Mouse (Mus musculus): Measurements from ENCODE around the gene Naa50. TPM values are rescaled to one million over a fixed set of nuclear protein-coding genes. Genes with fewer than 3 reads are reported as not detected.

The Naa50 gene
- polyA plus RNA-seq, 1 experiment from 2014 or later: 122 TPM

DNA sequence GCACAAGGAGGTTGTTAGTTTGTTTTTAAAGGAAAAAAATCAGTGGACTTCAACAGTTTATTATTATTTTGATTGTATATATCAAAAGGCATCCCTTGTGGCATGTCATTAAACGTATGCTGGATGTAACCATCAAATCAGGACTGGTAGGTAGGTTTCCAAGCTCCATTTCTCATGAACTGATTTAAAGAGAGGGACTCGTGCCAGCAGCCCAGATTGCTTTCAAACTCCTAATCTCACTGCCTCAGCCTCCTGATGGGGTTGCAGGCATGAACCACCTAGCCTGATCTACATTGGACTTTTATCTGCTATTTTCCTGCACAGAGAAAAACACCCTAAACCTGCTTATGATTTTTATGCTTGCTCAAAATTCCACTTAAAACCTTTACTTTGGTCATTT lies 15.8 kb upstream of the Naa50 start:
- H3K36me3 ChIP-seq: no peaks in the 10 kb centered on the region
- no peak overlapping the region for H3K4me2 ChIP-seq (replicated peaks)
- H3K27ac ChIP-seq: no peak overlapping the region
- no peak overlapping the region for H3K9ac ChIP-seq
- H3K4me3 ChIP-seq: no peak overlapping the region
- no peaks in the 10 kb centered on the region for H3K27me3 ChIP-seq
- 69% methylated on average over 2 of the region's 2 CpGs for WGBS
- no peaks in the 10 kb centered on the region for H3K9me3 ChIP-seq
- no peak for ATAC-seq (ENCODE audit: low FRiP score, low read depth)
- H3K4me1 ChIP-seq: no peaks in the 10 kb centered on the region; the same call in 1 of the 2 replicates

DNA sequence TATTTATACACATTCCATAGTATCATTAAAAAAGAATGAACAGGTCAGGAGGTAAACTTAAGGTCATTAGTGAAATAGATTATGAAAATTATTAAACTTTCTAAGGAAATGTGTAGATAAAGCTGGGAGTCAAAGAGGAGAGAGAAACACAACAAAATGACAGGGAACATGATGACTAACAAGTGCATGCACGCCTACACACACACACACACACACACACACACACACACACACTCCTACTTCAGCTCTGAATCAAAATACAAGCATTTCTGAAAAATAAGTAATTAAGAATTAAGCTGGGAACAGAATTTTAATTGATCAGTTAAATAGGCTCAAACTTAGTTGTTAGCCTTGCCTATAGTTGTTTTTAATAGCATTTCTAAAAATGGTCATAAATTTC lies 14.9 kb upstream of the Naa50 start:
- Histone ChIP-seq H3K9ac (no peak overlapping the region), H3K27ac (no peak overlapping the region), H3K4me2 (replicated peaks) (no peak overlapping the region), H3K27me3 (no peaks in the 10 kb centered on the region), H3K36me3 (no peaks in the 10 kb centered on the region), H3K4me1 (no peaks in the 10 kb centered on the region; the same call in 1 of the 2 replicates), H3K9me3 (no peaks in the 10 kb centered on the region), H3K4me3 (no peak overlapping the region)
- WGBS: 89% methylated on average over 1 of the region's 1 CpGs
- no peak for ATAC-seq (ENCODE audit: low FRiP score, low read depth)

DNA sequence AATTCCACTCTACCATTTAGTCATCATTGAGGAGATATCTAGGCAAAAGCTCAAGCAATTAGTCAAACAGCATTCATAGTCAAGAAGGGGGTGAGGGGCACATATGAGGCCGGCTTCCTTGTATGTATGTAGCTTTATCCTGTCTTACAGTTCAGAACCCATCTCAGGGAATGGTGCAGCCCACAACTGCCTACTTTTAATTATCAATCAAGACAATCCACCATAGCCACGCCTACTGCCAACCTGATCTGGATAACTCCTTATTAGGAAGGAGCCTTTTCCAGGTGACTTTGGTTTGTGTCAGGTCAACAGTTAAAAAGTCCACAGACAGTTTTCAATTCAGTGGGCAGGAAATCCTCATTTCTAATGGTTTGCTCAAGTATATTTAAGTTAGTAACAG lies 14.2 kb upstream of the Naa50 start:
- ATAC-seq (ENCODE audit: low FRiP score, low read depth): no peak
- no peaks in the 10 kb centered on the region for H3K9me3 ChIP-seq
- WGBS: 83% methylated on average over 2 of the region's 2 CpGs

DNA sequence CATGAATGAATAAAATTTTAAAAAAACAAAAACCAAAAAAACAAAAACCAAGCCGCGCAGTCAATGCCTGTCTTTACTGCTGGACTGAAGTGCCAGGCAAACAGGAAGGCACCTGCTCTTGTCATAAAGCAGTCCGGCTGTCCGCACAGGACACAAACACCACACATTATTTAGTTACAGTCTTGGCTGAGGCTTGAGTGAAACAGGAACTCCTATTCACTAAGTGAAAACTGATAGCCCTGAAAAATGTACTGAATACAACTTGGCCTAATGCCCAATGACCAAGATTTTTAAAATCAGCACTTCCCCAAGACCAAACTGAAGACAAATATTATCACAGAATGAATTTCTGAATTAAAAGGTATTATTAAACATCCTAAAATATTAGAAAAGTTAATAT lies 13.2 kb upstream of the Naa50 start:
- ATAC-seq (ENCODE audit: low FRiP score, low read depth): peak; percentile 79
- Histone ChIP-seq H3K4me2 (replicated peaks) (no peak overlapping the region), H3K4me1 (no peaks in the 10 kb centered on the region; the same call in 1 of the 2 replicates), H3K4me3 (no peak overlapping the region), H3K27me3 (no peaks in the 10 kb centered on the region), H3K9me3 (no peaks in the 10 kb centered on the region), H3K27ac (no peak overlapping the region), H3K36me3 (no peaks in the 10 kb centered on the region), H3K9ac (no peak overlapping the region)
- WGBS: 69% methylated on average over 4 of the region's 4 CpGs

More for the DNA sequence above, 14.2 kb upstream of the Naa50 start:
- H3K36me3 ChIP-seq: no peaks in the 10 kb centered on the region
- no peaks in the 10 kb centered on the region for H3K27me3 ChIP-seq
- H3K27ac ChIP-seq: no peak overlapping the region
- H3K9ac ChIP-seq: no peak overlapping the region
- no peak overlapping the region for H3K4me2 ChIP-seq (replicated peaks)
- H3K4me1 ChIP-seq: no peaks in the 10 kb centered on the region; the same call in 1 of the 2 replicates
- no peak overlapping the region for H3K4me3 ChIP-seq

DNA sequence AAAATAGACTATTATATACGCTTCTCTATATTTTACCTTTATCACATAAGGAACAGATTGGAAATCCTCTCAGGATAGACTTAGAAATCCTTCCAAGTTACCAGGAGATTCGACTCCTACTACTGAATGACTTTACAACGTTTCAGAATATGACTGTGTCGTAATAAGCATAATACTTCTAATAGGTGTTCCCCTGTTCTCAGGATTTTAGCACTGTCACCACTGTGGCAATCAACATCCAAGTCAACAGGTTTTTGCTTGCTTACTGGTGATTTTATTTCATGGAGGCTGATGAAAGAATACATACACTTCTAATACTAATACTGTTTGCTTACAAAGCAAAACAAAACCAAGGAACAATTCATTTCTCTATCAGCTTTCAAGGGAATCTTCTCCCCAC lies 7.3 kb upstream of the Naa50 start:
- H3K4me1 ChIP-seq: peaks cover 4% of the 10 kb centered on the region; the same call in 1 of the 2 replicates
- H3K9me3 ChIP-seq: no peaks in the 10 kb centered on the region
- H3K36me3 ChIP-seq: no peaks in the 10 kb centered on the region
- no peak overlapping the region for H3K4me2 ChIP-seq (replicated peaks)
- H3K9ac ChIP-seq: no peak overlapping the region
- 81% methylated on average over 4 of the region's 4 CpGs for WGBS
- H3K27me3 ChIP-seq: no peaks in the 10 kb centered on the region
- ATAC-seq (ENCODE audit: low FRiP score, low read depth): no peak
- H3K27ac ChIP-seq: no peak overlapping the region
- no peak overlapping the region for H3K4me3 ChIP-seq

DNA sequence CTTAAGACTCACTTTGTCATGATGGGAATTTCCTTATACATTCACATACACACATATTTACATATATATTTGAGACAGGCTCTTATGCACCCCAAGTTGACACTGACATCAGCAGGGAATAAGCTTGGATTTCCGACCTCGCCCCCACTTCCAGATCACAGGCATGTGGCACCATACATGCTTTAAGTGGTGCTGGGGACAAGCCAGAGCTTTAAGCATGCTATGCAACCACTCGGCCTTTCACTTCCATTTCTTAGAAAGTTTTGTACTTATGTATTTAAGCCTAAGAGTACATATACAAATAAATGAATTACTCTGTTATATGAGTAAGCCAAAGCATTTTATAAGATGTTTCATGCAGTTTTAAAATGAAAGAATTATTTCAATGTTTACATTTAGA lies 6.4 kb upstream of the Naa50 start:
- Histone ChIP-seq H3K4me3 (no peak overlapping the region), H3K9ac (no peak overlapping the region), H3K36me3 (no peaks in the 10 kb centered on the region), H3K27ac (no peak overlapping the region), H3K27me3 (no peaks in the 10 kb centered on the region), H3K9me3 (no peaks in the 10 kb centered on the region), H3K4me2 (replicated peaks) (no peak overlapping the region), H3K4me1 (peaks cover 11% of the 10 kb centered on the region)
- ATAC-seq (ENCODE audit: low FRiP score, low read depth): no peak
- WGBS: 88% methylated on average over 3 of the region's 3 CpGs

DNA sequence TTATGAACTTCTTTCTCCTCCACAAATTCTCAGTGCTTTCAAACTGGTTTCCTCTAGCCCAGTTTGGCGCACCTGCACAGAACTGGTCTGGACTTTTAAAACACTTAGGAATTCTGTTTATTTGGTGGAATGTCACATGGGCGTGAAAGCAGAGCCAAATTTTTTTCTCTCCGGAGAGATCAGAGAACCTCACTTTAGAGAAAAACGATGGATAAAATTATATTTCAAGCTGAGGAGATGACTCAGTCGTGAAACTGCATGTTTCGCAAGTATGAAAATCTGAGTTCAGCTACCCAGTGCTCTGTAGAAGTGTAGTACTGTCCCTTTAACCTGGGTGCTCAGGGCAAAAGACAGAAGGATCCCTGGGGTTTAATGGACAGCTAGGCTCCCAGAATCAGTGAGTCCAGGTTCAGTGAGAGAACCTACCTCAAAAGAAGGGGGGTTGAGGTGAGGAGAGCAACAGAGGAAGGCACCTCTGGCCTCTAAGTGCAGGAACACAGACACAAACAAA lies 3.1 kb upstream of the Naa50 start:
- peaks cover 18% of the 10 kb centered on the region for H3K4me1 ChIP-seq
- no peak for ATAC-seq (ENCODE audit: low FRiP score, low read depth)
- no peak overlapping the region for H3K4me3 ChIP-seq
- no peak overlapping the region for H3K9ac ChIP-seq
- 84% methylated on average over 6 of the region's 6 CpGs for WGBS
- H3K27me3 ChIP-seq: no peaks in the 10 kb centered on the region
- H3K9me3 ChIP-seq: no peaks in the 10 kb centered on the region
- no peaks in the 10 kb centered on the region for H3K36me3 ChIP-seq
- H3K4me2 ChIP-seq (replicated peaks): no peak overlapping the region
- no peak overlapping the region for H3K27ac ChIP-seq

DNA sequence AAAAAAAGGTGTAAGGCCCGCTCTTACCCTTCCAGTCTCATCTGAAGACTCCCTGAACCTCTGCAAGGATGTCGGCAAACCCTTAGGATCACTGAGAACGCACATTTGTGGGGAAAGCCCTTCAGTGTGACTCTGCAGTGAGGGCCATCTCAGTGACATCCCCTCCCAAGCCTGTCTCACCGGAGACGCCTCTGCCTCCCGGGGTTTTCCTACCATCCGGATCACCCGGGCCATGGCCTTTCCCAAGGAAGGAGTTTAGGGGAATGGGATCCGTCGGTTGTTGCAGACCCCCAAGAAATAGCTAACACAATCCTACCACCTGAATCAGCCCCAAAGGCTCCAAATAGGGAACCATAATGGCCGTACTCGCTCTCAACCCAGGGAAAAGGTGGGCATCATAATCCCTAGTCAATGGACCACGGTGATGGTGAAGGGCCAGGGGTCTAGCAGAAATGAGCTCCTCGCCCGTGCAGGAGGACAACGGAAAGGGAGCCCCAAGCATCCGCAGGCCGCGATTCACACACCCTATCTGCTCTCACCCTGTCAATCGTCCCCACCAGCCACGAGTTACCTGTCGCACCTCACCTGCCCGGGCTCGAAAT lies 1.2 kb upstream of the Naa50 start:
- peaks cover 20% of the 10 kb centered on the region for H3K4me1 ChIP-seq
- H3K27ac ChIP-seq: peak overlapping the region; percentile 97
- peak overlapping the region; percentile 96 for H3K4me2 ChIP-seq (replicated peaks)
- H3K9me3 ChIP-seq: no peaks in the 10 kb centered on the region
- ATAC-seq (ENCODE audit: low FRiP score, low read depth): no peak; the same call in 1 of the 2 replicates
- peak overlapping the region; percentile 98 for H3K4me3 ChIP-seq
- peak overlapping the region; percentile 93 for H3K9ac ChIP-seq
- no peaks in the 10 kb centered on the region for H3K27me3 ChIP-seq
- 1% methylated on average over 24 of the region's 24 CpGs for WGBS
- no peaks in the 10 kb centered on the region for H3K36me3 ChIP-seq

DNA sequence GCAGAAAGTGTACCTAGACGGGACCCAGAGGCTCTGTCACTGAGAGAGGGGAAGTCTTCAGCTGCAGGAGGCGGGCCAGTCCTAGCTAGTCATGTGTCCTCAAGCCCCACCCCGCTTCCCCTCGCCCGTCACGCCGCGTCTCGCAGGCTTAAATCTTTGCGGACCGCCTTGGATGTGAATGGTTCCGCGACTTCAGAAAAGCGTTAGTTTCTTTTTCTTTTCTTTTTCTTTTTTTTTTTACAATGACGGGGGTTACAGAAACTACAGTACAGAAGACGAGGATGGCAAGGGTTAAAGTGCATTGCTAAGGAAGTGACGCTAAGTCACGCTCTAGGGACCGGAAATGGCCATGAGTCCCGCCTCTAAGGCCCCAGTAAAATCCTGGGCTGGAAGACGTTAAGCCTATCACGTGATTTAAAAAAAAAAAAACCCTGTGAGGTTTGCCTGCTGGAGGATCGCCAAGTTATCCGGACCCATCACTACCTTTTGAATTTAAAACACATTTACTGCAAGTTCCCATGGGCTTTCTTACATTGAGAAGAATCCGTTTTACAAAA lies 573 bp upstream of the Naa50 start:
- Histone ChIP-seq H3K4me2 (replicated peaks) (peak overlapping the region; percentile 96), H3K36me3 (no peaks in the 10 kb centered on the region), H3K27ac (peak overlapping the region; percentile 97), H3K4me1 (peaks cover 20% of the 10 kb centered on the region), H3K9me3 (no peaks in the 10 kb centered on the region), H3K27me3 (no peaks in the 10 kb centered on the region), H3K9ac (peak overlapping the region; percentile 95), H3K4me3 (peak overlapping the region; percentile 98)
- ATAC-seq (ENCODE audit: low FRiP score, low read depth): peak; percentile 90
- WGBS: under 1% methylated on average over 25 of the region's 25 CpGs

DNA sequence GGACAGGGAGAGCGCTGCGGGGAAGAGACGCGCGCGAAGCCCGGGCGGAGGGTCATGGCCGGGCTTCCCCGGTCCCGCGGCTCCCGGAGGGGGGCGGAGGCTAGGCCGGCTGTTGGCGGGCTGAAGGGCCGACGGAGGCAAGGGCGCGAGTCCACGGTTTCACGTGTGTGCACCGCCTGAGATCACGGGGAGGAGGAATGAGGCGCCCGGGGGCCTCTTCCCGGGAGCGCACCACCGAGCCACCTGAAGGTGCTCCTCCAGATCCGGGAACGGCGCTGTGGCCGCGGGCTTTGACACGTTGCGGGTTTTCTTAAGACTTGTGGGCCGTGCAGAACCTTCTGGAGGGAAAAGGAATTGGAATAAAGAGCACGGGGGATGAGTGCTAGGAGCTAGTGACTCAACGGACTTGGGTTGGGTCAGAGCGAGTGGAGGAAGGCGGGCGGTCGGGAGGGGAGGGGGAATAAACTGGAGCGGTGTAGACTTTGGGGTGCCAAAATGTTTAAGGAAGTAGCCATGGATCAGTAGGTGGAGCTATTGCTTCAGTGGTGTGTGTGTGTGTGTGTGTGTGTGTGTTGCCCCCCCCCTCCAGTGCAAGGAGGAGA lies 657 bp downstream of the Naa50 start:
- Histone ChIP-seq H3K27me3 (no peaks in the 10 kb centered on the region), H3K36me3 (no peaks in the 10 kb centered on the region), H3K4me2 (replicated peaks) (peak overlapping the region; percentile 62), H3K27ac (peak overlapping the region; percentile 97), H3K9ac (peak overlapping the region; percentile 95), H3K4me1 (peaks cover 20% of the 10 kb centered on the region), H3K9me3 (no peaks in the 10 kb centered on the region), H3K4me3 (peak overlapping the region; percentile 98)
- WGBS: under 1% methylated on average over 44 of the region's 44 CpGs
- peak; percentile 64 for ATAC-seq (ENCODE audit: low FRiP score, low read depth)

DNA sequence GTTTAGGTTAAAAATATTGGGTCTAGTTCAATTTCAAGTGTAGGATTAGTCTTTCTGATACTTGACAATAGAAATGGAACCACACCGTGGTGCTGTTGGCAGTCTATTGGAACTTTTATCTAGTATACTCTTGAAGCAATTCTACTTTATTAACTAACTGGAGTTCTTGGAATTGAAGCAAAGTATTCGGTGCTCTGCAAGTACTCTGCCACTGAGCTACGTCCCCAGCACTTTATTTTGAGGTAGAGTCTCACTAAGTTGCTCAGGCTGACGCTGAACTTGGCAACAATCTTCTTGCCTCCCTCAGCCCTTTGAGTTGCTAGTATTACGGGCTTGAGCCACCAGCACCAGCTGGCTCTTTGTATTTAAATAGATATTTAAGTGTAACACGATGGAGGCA lies 1.9 kb downstream of the Naa50 start:
- Histone ChIP-seq H3K36me3 (no peaks in the 10 kb centered on the region), H3K27ac (0 out of 2 replicates have a peak overlapping the region, but pooled peaks have one; percentile 4), H3K9me3 (no peaks in the 10 kb centered on the region), H3K27me3 (no peaks in the 10 kb centered on the region), H3K4me2 (replicated peaks) (peak overlapping the region; percentile 62), H3K4me3 (peak overlapping the region; percentile 98), H3K4me1 (peaks cover 20% of the 10 kb centered on the region), H3K9ac (peak overlapping the region; percentile 50; the same call in 1 of the 2 replicates)
- ATAC-seq (ENCODE audit: low FRiP score, low read depth): no peak
- 57% methylated on average over 6 of the region's 6 CpGs for WGBS

DNA sequence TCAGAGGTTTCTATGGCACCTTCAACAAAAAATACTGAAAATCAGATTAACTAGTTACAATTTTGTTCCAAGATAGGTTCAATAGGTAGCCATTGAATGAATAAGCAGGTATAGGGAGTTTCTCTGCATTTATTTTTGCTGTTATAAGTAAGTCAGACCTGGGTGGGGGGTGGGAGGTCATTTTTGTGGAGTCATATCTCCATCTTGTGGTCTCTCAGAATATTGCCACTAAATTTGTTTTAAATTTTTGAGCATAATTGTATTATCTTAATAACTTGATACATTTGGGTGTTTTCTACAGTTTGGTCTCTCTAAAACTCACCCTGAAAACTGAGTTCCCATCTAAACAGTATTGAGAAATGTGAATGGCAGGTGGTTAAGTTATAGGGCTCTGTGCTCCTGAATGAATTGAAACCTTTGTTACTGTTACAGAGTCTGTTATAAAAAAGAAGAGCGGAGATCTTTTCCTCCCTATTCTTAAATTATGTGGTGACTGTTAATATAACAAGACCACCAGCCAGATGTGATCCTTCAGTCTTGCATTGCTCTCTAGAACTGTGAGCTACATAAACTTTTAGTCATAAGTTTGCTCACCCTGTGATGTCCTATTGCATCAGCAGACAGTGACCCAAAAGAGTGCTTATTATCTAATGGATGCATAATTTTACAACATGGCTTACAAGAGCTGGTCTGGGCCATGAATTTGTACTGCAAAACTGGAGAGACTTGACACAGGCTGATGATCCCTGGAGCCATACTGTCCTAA lies 9.6 kb downstream of the Naa50 start:
- H3K27me3 ChIP-seq: no peaks in the 10 kb centered on the region
- H3K4me3 ChIP-seq: no peak overlapping the region
- ATAC-seq (ENCODE audit: low FRiP score, low read depth): no peak
- no peaks in the 10 kb centered on the region for H3K4me1 ChIP-seq
- H3K4me2 ChIP-seq (replicated peaks): no peak overlapping the region
- 90% methylated on average over 1 of the region's 1 CpGs for WGBS
- H3K9me3 ChIP-seq: no peaks in the 10 kb centered on the region
- no peak overlapping the region for H3K27ac ChIP-seq
- no peaks in the 10 kb centered on the region for H3K36me3 ChIP-seq
- no peak overlapping the region for H3K9ac ChIP-seq
